Mouse (Mus musculus) large intestine, adult 2 months (tissue): Measurements from ENCODE around the gene Acap1. TPM values are rescaled to one million over a fixed set of nuclear protein-coding genes. Genes with fewer than 3 reads are reported as not detected.

Experiments
- DNase-seq: peaks from one replicate; pipeline ENCODE4 v3.0.0-alpha.2; 2012; ENCODE audit warnings: low read depth, low spot score
- whole genome bisulfite sequencing: fragments of 180-500 bp; shearing (Covaris S2); methylation state at CpG from one replicate; pipeline ENCODE4 v1.1.7; 2018; 5-methylcytosine and 5-hydroxymethylcytosine counted together
- polyA plus RNA-seq: library from polyadenylated mRNA; depleted of rRNA; stranded (reverse); fragments of >200 nt; gene quantifications from 2 replicates; pipeline ENCODE4 v1.2.3, GENCODE M21; 2012

Gene Acap1
- polyA plus RNA-seq, 1 experiment = 16.1 TPM

DNA sequence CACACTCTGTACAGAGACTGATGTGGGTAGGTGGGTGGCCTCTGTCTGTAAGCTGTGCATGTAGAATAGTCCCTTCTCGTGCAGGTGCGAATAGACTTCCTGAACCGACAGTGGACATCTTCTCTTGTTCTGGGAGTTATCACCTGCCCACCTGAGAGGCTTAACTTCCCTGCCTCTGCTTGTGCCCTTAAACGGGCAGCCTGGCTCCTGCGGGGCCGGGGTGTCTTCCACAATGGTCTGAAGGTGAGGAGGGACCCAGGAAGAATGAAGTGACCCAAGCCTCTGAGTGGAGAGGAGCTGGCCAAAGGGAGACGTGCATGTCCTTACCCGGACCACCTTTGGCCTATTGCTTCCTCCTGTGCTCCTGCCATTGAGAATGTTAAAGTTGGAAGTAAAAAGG is 14.8 kb upstream of the Acap1 start:
- WGBS = 93% methylated on average over 8 of the region's 8 CpGs
- DNase-seq = no peak

DNA sequence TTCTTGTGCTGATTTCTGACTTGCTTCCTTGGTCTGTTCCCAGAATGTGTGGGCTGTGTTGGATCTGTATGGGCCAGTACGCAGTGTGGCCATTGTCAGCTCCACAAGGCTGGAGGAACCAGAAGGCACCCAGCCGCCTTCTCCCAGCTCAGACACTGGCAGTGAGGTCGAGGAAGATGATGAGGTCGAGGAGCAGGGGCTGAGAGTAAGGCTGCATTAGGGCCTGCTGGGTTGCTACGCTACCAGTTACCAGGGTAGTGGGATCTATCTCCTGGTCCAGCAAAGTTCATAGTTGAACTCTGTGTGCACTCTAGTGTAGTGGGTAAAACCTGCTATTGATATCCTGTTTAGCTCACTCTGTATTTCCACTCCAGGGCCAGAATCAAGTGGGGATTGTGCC is 13.8 kb upstream of the Acap1 start:
- 92% methylated on average over 5 of the region's 5 CpGs for WGBS
- DNase-seq = no peak

DNA sequence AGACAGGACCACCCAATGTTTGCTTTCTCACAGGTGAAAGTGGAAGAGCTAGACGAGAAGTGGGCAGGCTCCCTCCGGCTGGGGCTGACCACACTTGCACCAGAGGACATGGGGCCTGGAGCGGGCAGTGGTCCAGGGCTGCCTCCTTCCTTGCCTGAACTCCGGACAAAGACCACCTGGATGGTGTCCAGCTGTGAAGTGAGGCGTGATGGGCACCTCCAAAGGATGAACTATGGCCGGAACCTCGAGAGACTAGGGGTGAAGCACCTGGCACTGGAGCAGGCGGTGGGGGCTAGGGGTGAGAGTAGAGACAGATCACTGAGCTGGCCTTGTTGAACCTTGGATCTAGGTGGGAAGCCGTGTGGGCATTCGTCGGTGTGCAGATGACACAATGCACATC is 13.3 kb upstream of the Acap1 start:
- 90% methylated on average over 11 of the region's 11 CpGs for WGBS
- no peak for DNase-seq

DNA sequence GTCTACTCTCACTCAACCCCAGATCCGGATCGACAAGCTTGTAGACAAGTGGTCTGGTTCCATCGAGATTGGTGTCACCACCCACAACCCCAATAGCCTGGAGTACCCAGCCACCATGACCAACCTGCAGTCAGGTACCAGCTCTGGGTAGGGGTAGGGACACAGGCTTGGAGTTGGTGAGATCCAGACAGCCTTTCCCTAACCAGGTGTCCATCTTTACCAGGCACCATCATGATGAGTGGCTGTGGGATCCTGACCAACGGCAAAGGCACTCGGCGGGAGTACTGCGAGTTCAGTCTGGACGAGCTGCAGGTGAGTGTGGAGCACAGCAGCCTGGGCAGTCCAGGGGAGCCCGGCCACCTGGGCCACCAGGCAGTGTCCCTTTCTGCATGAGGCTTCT is 9.0 kb upstream of the Acap1 start:
- 94% methylated on average over 9 of the region's 9 CpGs for WGBS
- DNase-seq = no peak

DNA sequence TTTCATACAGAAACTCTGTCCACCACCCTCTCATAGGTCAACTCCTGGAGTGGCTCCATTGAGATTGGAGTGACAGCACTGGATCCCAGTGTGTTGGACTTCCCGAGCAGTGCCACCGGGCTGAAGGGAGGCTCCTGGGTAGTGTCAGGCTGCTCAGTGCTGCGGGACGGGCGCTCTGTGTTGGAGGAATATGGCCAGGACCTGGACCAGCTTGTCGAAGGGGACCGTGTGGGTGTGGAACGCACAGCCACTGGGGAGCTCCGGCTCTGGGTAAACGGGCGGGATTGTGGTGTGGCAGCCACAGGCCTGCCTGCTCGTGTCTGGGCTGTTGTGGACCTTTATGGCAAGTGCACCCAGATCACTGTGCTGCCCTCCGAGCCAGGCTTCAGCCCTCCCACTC is 7.6 kb upstream of the Acap1 start:
- DNase-seq = no peak
- 67% methylated on average over 13 of the region's 13 CpGs for WGBS

DNA sequence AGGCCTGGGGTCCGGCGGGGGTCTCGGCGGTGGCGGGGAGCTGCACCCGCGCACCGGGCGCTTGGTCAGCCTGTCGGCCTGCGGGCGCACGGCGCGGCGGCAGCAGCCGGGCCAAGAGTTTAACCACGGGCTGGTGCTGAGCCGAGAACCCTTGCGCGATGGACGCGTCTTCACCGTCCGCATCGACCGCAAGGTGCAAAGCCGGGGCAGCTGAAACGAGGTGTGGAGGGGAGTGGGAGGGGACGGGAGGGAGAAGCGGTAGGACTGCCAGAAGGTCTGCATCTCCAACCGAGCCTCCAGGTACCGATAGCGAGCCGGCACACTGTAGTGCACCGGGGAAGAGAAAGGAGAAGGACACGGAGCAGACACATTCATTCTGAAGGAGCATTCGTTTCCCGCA is 6.7 kb upstream of the Acap1 start:
- DNase-seq = no peak
- under 1% methylated on average over 39 of the region's 39 CpGs for WGBS

DNA sequence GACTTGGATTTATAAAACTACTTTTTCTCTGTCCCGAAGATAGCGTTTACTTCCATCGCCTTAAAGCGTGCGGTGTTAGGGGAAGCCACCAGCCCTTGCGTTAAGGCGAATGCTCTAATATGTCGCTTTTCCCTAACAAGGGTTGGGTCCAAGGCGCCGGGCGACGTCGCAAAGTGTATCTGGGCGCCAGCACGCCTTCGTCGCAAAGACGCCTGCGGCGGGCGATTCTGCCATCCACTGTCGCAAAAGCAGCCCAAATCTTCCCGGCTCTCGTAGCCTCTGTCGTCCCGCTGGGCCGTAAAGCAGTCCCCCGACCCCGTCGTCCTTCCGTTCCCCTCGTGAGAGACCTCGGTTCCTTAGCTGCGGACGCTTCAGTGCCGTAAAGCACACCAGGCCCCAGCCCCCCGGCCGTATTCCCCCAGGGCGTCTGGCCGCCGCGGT is 6.1 kb upstream of the Acap1 start:
- under 1% methylated on average over 42 of the region's 42 CpGs for WGBS
- no peak for DNase-seq

DNA sequence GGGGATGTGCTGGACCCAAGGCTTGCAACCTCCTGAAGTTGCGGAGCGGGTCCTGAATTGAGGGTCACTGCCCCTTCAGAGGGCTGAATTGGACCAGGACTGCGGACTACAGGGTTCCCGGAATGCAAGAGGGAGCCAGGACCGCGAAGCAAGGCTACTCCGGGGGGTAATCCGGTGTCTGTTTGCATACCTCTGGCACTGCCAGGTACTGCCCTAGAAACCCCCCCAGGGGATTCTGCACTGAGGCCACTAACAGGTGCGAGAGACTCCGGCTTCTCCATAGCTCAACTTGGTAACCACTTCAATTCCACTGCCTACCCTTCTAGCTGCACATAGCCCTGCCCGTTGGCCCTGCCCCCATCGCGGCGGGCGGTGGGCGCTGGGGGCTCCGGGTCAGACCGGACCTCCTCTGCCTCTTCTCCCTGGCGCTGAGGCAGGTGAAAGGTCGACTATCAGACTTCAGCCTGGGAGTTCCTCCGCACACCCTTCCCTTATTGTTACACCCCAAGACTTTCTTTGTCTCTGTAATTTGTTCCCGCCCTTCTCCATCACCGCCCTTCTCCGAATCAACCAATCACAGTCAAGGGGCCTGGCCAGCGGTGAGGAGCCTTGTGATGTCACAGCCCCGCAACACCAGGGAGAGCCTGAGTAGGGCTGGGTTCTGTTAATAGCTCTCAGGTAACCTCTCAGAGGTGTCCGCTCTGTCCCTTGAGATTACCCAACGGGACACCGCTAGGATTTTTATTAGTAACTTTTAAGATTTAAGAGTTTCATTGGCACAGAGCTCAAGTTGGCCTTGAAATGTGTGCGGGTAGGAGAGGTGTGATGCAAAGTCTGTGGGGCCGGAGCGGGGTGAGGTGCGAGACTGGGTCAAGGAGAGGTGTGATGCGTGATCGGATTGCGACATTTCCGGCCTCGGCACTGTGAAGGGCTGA is 5.4 kb upstream of the Acap1 start, which contains the start of the genes 2810408A11Rik and Neurl4:
Gene 2810408A11Rik (minus strand): TSS at position 517 of the 935 bp plus-strand sequence.
Gene Neurl4 (plus strand): TSS at position 602 of the 935 bp plus-strand sequence.
- WGBS = under 1% methylated on average over 38 of the region's 38 CpGs
- peak; percentile 98 for DNase-seq

DNA sequence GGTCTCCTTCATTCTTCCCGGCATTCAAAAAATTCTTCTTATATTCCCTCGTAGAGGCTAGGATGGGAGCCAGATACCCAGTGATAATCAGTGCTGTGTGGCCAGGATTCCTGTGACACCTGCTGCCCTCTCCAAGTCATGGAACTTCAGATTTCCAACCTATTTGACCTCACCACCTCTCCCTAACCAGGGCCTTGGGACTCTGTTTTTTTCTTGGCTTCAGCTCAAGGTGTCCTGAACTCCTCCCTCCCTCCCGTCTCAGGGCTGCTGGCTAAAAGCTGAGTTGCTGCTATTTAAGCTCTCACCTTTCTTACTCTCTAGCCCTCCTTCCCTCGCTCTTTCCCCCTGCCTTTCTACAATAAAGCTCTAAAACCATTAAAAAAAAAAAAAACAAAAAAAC is 4.5 kb upstream of the Acap1 start:
- no peak for DNase-seq
- 26% methylated on average over 4 of the region's 4 CpGs for WGBS

DNA sequence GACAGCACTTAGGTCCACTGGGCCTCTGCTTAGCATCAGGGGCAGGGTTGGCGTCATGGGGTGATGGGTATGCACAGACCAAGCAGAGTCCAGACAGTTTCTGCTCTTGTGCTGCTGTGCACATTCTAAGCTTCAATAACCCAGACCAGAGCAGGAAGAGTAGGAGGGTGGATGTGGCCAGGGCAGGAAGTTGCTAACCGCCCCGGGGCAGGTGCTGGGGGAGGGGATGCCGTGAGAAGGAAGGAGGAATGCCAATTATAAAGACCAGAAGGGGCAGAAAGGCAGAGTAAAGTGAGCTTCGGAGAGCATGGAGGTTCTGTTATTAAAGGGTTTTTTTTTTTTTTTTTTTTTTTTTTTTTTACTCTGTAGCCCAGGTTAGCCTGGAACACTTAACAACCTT is 668 bp downstream of the Acap1 start:
- WGBS = 71% methylated on average over 5 of the region's 5 CpGs
- DNase-seq = no peak

DNA sequence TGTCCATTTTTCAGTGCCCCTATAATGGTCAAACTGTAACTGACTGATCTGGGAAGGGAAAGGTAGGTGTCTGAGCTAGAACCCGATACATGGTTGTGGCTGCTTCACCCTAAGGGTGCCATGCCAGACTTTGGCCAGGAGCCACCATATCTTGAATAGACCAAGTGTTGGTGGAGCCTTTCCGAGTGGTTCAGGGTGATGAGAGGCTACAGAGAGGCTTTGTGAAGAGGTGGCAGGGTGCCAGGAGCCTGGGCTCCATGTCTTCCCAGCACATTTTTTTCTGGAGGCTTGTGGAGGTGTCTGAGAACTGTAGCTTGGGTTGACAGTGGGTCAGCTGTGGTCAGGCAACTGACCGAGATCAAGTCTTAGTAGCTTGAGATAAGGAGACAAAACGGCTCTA is 3.9 kb downstream of the Acap1 start:
- 50% methylated on average over 4 of the region's 4 CpGs for WGBS
- DNase-seq = no peak

DNA sequence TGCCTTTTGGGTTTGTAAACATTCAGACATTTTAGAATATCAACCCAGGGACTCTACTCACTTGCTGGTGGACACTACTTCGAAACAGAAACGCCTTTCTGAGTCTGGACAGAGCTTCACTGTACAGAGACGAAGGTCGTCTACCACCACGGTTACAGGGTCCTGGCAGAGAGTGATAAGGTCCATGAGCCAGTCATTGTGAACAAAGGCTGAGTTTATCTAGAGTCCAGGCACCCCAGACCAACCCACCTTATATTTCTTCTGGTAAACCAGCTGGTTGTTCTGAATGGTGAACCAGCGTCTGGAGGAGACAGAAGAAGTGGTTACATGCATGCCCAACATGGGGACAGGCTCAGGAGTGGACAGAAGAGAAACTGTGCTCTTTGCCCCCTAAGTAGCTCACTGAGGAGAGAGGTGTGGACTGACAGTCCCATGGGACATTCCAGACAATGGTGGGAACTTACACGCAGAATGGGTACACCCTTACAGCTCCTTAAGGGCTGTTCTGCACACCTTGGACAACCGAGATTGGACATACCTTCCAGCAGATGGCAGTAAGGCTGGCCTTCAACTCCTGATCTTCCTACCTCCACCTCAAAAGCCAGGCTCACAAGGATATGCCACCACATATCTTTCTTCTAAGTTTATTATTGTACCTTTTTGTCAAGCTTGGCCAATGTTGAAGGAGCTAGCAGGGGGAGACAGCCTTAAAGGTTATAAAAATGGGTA is 8.3 kb downstream of the Acap1 start:
- WGBS = 59% methylated on average over 8 of the region's 8 CpGs
- no peak for DNase-seq

DNA sequence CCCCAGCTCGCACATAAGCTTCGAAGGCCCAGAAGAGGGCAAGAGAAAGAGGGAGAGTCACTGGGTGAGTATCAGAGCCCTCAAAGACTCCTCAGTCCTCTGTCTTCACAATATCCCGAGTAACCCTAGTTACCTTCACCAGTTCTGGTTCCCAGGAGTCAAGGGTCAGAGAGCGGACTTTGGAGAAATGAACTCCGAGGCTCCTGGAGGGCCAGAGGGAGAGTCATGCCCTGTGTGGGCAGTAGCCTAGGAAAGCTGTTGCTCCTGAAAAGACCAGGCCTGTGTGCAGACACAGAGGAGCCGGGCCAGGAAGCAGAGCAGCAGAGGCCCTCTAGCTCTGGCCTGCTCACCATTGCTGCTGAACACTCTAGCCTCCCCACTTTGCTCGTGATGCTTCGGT is 10.7 kb downstream of the Acap1 start:
- DNase-seq = no peak
- WGBS = 76% methylated on average over 8 of the region's 8 CpGs

DNA sequence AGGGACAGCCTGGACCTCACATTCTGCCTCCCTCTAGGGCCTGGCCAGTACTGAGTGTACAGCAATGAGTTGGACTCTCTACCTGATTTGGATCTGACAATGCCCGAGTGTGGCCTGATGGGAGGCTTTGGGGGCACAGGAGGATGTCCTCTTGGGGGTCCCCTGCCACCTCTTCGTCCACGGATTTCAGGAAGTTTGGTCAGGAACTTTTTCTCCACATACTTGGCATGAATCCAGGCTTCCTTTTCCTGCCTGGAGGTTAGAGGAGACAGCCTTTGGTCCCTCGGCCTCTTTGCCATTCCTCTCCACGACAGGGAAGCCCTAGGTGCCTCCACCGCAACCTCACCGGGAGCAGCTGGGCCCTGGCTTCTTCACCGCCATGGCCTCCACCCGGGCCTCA is 11.1 kb downstream of the Acap1 start:
- no peak for DNase-seq
- WGBS = 51% methylated on average over 9 of the region's 9 CpGs

DNA sequence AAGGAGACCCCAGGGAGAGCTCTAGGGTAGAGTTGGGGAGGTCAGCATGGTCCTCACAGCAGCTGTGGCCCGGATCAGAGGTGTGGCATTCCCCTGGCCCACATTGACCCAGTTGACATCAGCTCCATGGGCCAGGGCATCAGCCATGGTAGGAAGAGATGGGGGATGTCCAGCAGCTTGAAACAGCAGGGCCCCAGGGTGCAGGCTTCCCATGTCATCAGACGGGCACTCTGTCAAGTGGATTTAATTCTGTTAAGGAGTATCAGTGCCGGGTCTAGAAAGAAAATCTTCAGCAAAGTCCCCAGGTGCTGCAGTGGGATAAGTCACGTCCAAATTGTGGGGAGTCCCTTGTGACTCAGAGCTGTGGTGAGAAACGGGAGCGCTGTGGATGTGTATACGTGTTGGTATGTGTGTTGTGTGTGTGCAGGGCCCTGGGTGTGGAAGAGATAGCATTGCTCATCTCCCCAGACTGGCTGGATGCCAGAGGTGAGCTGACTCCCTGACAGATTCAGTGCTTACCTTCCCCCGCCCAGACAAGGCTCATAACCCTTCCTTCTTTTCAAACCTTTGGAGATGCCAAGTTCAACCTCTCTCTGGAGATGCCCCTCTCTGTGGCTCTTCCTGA is 11.7 kb downstream of the Acap1 start:
- WGBS = 71% methylated on average over 8 of the region's 8 CpGs
- no peak for DNase-seq

DNA sequence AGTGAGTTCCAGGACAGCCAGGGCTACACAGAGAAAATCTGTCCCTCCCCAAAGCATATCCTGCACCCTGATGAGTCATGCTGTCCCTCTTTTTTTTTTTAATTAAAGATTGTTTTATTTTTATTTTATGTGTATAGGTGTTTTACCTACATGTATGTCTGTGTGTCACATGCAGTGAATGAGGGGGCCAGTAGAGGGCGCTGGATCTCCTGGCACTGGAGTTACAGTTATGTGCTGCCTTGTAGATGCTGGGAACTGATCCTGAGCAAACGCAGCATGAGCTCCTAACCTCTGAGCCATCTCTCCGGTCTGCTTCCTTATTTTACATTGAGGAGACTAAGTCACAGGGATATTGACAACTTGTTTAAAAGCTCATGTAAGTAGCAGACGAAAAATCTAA is 12.3 kb downstream of the Acap1 start:
- no peak for DNase-seq

DNA sequence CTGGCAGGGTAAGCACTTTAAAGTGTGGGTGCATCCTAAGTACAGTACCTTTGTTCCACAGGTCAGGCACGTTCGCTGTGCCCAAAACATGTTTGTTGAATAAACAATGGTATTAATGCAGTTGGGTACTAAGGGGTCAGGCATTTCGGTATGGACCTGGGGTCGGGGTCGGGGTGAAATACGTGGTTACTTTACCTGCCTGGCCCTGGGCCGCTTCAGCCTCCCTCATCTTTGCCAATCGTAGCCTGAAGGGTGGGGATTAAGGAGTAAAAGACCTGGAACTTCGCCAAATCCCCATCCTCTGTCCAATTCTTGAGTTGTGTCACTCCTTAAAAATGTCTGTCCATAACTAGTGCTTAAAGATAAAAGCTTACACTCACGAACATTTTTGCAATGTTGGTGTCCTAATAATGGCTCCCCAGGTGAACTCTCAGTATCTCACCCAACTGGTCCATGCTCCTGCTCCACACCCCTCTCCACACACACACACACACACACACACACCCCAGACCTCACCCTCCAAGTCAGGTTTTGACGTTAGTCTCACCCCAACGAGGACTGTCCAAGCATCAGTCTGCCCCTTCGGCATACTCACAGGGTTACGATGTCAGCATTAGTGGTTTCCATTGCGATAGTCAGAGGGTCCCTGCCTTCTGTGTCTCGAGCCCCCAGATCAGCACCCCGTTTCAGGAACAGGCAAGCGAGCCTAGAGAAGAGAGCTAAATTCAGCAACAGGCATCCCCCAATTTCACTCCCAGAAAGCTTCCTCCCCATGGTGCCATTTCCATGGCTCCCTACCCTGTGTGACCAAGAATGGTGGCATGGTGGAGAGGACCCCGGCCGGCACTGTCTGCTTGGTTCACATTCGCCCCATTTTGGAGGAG is 13.3 kb downstream of the Acap1 start:
- WGBS = 53% methylated on average over 21 of the region's 21 CpGs
- no peak for DNase-seq

More for the DNA sequence above, 12.3 kb downstream of the Acap1 start:
- 71% methylated on average over 4 of the region's 4 CpGs for WGBS

DNA sequence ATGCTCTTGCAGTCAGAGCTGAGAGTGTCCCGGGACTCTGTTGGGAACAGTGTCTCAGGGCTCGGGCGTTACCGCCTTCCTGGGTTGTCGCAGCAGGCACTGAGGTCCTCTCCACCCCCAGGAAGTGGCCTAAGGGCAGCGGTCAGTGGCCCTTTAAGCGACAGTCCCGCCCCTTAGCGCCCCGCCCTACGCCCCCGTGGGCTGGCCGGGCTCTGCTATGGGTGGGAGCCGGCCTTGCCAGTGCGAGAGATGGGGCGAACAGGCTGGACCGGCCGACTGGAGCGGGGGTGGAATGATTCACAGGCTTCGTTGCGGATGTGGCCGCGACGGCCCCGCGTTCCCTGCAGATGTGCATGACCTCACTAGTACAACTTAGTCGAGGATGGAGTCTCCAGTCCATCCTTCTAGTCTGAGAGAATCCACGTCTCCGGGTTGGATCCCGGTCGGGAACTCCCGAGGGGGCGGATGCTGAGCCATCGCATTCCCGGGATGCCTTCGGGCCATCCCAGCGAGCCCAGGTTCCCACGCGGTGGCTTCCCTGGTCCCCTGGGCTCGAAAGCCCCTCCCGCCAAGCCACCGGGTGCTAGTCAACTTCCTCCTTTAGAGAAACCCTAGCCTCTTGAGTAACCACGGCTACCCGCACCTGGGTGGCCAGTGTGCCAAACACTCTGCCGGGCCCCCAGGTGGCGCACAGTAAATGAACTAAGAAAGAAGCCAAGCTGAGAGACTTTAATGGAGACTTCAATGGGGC is 14.3 kb downstream of the Acap1 start, which contains the start of gene Kctd11:
Gene Kctd11 (minus strand): TSS at position 554 of the 751 bp plus-strand sequence.
- no peak for DNase-seq
- WGBS = under 1% methylated on average over 46 of the region's 46 CpGs

DNA sequence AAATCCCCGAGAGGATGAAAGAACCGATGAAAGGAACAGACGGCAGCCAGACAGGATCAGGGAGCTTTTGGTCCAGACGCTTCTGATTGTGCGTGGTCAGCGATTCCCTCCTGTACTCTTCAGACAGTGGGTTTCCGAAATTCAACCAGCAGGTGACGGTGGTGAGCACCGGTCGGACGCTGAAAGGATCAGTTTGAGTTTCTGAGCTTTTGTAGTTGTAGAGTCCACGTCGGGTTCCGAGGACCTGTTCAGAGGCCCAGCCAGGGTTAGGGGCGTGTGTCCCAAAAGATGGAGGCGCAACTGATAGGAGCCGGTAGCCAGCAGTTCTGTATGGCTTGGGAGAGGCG is 14.9 kb downstream of the Acap1 start:
- no peak for DNase-seq
- WGBS = under 1% methylated on average over 18 of the region's 18 CpGs
